Mouse (Mus musculus) gastrocnemius, postnatal 36 days (tissue): ENCODE results near the gene Ifrd1. TPM values are rescaled to one million over a fixed set of nuclear protein-coding genes. Genes with fewer than 3 reads are reported as not detected.

ENCODE experiments used
- DNase-seq, 2 experiments: peaks; one replicate each; pipeline ENCODE4 v3.0.0; 2022
- intact Hi-C: fragments of 180-260 bp; cut with DNase I; formaldehyde crosslinking; loops from one replicate; pipeline ENCODE4 v1.15.1; 2025
- total RNA-seq, 2 experiments: library from RNA; stranded (reverse); gene quantifications; 2 replicates each; pipeline ENCODE4 v1.2.3; 2021

Gene Ifrd1
- total RNA-seq, 2 experiments from 2014 or later, result 91.4 to 119 TPM

- intact Hi-C loops, result no loop called here
- DNase-seq, result no peak
Measured at GRCm38 (mm10) chr12:40245434-40245970, 2.8 kb downstream of the Ifrd1 start.

DNA sequence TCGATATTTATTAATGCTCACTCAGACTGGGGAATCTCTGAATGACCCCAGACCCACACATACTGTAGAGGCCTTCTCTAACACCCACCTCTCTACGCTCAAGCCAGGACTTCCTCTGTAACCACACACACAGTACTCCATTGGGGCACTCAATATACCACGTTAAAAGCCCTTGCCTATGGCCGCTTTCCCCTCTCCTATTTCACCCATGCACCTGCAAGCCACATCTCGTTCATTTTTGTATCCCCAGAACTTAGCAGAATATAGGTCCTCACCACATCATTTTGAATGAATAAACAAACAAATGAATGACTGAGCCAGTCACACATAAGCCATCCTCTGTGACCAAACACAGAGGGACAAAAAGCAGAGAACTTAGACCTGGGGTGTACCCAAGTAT is 3.4 kb downstream of the Ifrd1 start:
- no peak for DNase-seq
- intact Hi-C loops, result no loop called here

DNA sequence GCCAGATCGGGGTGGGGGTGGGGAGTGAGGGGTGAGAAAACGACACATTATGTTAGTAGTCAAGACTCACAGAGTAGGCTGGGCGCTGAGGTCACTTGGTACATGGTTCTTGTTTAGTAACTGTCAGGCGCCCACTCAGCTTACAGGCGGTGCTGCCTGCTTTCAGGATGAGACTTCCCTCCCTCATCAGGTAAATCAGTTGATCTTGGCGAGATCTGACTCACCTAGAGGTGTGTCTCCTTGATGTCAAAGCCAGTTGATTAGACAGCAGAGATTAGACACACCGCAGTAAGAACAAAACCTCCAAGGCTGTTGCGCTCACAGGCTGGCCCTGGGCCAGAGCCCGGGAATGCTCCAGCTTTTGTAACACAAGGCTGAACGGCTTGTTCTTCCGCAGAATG is 4.5 kb downstream of the Ifrd1 start:
- DNase-seq, result peak; percentile 26 to 35
- intact Hi-C loops, result no loop called here

GRCm38 (mm10) chr12:40243241-40243640 is 5.1 kb downstream of the Ifrd1 start:
- intact Hi-C loops, result no loop called here
- DNase-seq, result no peak

GRCm38 (mm10) chr12:40239161-40239560 is 9.1 kb downstream of the Ifrd1 start:
- intact Hi-C loops, result no loop called here
- DNase-seq, result no peak

DNA sequence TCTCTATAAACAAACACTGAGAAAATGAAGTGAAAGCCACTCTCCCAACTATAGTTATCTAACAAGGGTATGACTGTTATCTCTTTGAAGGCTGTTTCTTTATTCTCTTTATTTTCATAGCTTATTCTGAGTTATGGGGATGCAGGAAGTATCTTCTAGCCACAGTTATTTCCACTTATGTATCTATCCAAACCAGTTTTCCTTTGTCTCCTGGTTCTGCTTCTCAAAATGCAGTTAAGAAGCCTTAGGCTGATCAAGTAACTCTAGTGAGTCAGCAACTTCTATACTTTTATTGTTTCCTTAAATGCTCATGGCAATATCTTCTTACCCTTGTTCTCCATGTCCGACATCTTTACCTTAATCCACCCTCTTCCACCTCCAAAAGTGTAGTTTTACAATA is 16.1 kb downstream of the Ifrd1 start:
- DNase-seq, result no peak

GRCm38 (mm10) chr12:40231632-40232031 is 16.7 kb downstream of the Ifrd1 start:
- DNase-seq, result no peak
- intact Hi-C loops, result no loop called here

More for the DNA sequence above, 16.1 kb downstream of the Ifrd1 start:
- intact Hi-C loops, result no loop called here

DNA sequence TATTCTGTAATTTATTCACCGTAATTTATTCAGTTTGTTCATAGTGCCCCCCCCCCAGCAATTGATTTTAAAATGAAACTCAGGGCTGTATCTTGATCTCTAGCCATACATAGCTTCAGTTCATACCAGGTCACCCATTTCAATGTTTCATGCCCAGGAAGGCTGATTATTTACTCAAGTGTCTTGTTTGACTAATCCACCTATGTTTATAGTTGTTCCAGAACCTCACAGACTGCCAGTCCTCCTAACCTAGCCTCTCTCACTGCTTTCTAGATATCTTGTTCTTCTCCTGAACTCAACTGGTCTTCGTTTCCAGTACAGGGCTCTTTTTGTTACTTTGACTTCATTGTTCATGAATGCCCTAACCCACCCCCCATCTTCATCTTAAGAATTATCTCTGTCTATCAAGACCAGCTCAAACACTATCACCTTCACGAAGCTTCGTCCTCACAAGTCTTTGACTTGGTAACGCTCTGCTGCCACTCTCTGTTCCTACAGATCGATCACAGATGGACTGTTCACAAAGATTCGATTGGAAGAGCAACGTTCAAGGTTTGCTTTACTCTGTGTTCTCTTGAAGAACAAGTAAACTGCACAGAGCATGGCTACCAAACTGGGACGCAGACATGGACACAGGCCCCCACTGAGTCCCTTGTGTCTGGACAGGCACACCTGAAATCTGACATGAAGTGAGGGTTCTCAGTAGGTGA is 24.0 kb downstream of the Ifrd1 start:
- intact Hi-C loops, result no loop called here
- DNase-seq, result no peak

- intact Hi-C loops, result no loop called here
- DNase-seq, result no peak
Measured at GRCm38 (mm10) chr12:40223676-40224075, 24.6 kb downstream of the Ifrd1 start.

- DNase-seq, result peak; percentile 98
- intact Hi-C loops, result no loop called here
Measured at GRCm38 (mm10) chr12:40223082-40223619, 25.2 kb downstream of the Ifrd1 start.

DNA sequence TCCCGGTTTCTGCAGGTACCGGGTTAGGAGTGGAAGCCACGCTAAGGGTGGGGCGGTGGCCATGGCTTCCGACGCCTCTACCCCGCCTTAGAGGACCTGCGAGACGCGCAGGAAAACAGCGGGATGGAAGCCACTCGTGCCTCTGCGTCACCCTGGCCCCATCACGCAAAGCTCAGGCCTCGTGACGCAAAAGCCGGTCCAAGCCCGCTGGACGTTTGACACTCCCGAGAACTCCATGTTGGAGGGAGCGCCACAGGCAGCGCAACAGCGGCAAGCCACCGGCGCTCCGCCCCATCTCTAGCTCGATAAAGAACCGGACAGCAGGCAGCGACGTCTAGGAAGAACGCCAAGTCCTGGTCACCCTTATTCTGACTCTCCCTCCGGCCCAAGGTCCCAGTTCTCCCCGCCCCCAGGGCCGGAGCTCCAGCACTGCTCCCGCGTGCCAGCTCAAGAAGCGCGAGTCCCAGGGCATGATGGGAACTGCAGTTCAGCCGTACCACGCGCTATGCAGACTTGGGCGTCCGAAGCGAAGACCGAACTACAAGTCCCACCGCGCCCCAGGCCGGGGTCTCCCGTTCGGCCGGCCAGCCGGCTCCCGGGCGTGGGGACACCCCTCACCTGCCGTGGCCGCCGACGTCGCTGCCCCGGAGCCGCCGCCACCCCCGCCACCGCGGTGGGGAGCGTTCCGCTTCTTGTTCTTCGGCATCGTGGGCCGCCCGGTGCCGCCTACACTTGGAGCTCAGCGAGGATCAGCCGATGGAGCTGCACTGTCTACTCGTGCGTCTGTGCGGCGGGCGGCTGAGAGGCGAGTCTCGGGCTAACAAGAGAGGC is 25.8 kb downstream of the Ifrd1 start:
- intact Hi-C loops, result no loop called here

DNA sequence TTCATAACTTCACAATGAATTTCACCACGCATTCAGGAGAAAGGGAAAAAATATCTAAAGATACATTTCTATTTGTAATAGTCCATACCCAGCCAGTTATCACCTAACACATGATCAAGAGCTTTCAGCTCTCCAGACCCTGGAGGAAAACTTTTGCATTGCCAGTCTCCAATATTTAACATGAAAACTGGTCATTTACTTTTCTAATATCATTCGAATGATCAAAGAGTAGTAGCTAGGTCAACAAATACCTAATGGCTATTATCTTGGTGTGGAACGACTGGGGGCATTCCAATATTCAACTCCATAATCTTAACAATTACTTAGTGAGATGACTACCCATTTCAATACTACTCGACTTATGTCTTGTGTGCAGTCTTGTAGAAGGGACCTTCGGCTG is 26.7 kb downstream of the Ifrd1 start:
- intact Hi-C loops, result no loop called here
- DNase-seq, result no peak

More for the DNA sequence above, 25.8 kb downstream of the Ifrd1 start:
- peak; percentile 91 to 94 for DNase-seq

DNA sequence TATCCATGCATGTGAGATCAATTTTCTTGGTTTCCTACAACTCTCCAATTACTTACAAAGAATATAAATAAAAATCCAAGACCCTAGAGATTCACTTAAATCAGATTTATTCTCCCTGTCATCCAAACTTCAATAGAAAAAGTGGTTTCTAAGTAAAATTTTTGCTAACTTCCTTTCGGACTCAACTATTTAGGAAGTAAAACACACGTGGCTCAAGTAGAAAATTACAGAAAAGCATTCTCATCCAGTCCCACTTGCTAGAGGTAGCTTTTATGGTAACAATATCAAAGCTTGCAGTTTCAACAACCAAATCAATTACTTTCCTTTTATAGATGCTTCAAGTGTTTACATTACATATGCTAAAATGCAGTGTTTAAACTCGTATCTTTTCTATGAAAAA is 27.4 kb downstream of the Ifrd1 start:
- DNase-seq, result no peak
- intact Hi-C loops, result no loop called here

DNA sequence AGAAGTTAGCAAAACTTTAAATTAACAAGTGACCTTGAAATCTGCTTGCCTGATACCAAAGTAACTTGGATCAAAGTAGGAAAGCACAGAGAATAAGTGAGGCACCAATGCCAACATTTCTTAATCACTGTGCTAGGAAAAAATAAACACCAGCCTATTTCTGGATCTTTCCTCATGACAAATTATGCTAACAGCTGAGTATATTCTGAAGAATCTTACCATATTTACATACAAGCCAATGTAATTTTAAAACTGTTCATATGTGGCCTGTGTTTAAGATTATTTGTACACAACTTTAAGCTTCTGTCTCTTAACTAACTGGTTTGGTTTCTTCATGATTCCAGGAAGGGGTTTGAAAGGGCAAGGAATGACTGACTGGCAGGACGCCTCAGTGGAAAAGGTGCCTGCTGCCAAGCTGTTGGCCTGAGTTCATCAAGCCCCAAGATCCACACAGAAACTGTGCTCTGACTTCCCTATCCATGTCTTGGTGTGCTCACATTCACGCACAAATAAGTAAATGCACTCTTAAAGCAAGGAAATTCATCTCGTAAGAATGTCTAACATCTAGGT is 28.2 kb downstream of the Ifrd1 start:
- DNase-seq, result peak; percentile 31 to 45
- intact Hi-C loops, result no loop called here

DNA sequence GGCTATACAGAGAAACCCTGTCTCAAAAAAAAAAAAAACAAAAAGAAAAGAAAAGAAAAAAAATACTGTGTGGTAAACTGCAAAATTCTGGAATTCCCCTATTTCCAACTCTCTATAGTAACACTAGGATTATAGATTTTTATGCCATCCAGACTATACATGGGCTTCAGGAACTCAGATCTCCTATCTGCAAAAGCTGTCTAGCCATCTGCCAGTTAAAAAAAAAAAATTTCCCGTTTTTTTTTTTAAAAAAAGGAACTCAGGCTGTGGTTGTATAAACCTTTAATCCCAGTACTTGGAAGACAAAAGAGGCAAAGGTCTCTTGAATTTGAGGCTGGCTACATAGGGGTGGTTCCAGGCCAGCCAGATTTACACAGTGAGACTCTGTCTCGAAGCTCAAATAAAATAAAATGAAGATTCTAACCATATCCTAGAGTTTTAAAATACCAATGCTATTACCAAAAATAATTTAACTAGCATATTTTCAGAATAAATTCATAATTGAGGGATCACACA is 29.8 kb downstream of the Ifrd1 start:
- intact Hi-C loops, result no loop called here

GRCm38 (mm10) chr12:40217776-40218175 is 30.5 kb downstream of the Ifrd1 start:
- DNase-seq, result no peak
- intact Hi-C loops, result no loop called here

More for the DNA sequence above, 29.8 kb downstream of the Ifrd1 start:
- DNase-seq, result no peak

GRCm38 (mm10) chr12:40214888-40215876 is 33.1 kb downstream of the Ifrd1 start:
- intact Hi-C loops, result no loop called here

GRCm38 (mm10) chr12:40209049-40209448 is 39.3 kb downstream of the Ifrd1 start:
- intact Hi-C loops, result no loop called here
- DNase-seq, result no peak

More at GRCm38 (mm10) chr12:40214888-40215876, 33.1 kb downstream of the Ifrd1 start:
- no peak for DNase-seq

DNA sequence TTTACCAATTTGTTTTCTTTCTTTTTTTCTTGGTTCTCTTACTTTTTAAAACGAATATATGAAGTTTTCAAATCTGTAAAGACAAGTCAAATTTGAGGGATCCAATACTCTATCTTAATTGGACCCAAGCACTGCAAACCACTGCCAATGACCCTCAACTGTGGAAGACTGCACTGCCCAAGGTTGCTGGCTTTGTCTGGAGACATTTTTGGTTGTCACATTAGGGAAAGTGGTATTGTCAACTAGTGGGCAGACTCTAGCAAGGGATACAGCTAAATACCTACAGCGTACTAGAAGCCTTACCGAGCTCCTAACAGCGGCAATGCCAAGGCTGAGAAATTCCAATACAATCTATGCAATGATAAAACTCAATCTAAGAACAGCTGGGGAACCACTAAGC is 40.4 kb downstream of the Ifrd1 start:
- intact Hi-C loops, result no loop called here
- DNase-seq, result no peak
